Mouse (Mus musculus): ENCODE data around the gene Fbxl7.

Gene Fbxl7

GRCm38 (mm10) chr15:26701949-26702675 is 193.3 kb downstream of the Fbxl7 start:
- no peak for DNase-seq (ENCODE audit: low spot score)

DNA sequence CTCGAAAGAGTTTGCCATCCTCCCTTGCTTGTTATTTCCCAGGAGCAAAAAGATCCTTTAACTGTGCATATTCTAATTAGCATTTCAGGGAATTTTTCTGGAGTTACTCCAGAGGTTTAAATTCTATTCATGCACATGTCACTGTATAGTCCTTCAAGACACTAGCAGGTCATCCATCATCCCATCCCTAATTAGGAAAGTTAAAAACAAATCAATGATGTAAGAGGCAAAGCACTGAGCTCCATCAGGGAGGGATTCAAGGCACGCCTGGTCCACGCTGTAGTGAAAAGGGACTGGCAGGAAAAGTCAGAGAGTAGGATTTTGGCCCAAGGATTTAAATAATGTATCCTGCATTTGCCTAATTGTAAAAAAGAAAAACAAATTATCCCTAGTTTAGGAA is 202.3 kb downstream of the Fbxl7 start:
- no peak for DNase-seq (ENCODE audit: low spot score)

DNA sequence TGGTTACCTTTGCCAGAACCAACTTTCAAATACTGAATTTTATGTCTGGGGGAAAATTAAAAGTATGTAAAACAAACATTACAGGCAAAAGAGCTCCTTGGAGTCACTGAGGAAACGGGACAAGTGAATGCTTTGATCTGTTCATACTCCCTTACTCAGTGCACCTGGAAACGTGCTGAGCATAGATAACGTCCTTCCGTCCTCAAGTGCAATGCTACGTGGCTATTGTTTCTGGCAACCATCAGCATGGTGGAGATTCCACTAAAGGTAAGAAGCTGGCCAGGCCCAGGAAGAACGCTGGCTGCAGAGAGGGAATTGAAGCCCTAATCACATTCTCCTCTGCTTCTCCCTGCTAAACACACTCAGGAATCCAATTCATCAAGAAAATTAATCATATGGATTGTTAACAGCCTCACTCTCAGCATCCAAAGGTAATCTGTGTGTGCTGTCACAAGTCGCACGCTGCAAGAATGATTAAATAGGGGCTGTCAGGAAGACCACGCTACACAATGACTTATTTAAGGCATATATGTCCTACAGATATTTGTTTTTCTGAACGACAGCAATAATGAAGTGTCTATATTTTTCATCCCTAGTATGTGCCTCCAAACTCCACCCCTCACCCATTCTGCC is 206.8 kb downstream of the Fbxl7 start:
- no peak for DNase-seq (ENCODE audit: low spot score)

GRCm38 (mm10) chr15:26687729-26688128 is 207.7 kb downstream of the Fbxl7 start:
- no peak for DNase-seq (ENCODE audit: low spot score)

- no peak for DNase-seq (ENCODE audit: low spot score)
Measured at GRCm38 (mm10) chr15:26682279-26682678, 213.1 kb downstream of the Fbxl7 start.

GRCm38 (mm10) chr15:26673239-26673859 is 222.0 kb downstream of the Fbxl7 start:
- DNase-seq (ENCODE audit: low spot score) = no peak

DNA sequence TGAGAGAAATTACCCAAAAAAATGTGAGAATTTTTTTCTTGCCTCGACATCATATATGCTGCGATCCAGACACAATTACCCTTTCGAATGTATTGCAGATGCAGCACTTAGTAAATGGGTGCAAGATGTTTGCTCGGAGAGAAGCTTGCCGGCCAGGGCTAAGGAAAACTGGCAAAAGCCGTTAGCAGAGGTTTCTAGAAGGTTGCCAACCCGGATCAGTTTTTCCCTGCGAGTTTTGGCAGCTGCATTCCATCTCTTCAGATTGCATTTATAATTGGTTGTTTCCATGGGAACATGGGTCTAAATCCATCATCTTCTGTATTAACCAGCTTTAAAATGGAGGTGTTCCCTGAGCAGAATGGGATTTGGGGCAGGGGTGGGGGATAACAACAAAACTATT is 240.4 kb downstream of the Fbxl7 start:
- no peak for DNase-seq (ENCODE audit: low spot score)

GRCm38 (mm10) chr15:26642563-26642962 is 252.8 kb downstream of the Fbxl7 start:
- DNase-seq (ENCODE audit: low spot score) = no peak

DNA sequence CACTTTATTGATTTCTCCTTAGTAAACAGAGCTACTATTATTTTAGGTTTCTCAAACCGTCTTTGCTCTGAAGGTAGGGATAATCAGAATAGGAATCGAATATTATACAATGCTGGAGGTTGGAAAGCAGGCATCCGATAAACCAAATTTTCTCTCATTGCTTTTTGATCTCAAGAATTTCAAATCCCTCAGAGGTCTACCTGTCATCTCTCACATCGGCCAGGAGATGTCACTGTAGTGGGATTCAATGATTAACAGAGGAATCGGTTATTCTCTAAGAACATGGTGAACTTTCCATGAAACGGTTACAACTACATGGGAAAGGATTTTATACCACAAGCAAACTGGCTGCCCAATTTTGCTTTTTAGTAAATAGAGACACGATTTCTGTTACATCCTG is 255.7 kb downstream of the Fbxl7 start:
- peak; percentile 32 for DNase-seq (ENCODE audit: low spot score)

DNA sequence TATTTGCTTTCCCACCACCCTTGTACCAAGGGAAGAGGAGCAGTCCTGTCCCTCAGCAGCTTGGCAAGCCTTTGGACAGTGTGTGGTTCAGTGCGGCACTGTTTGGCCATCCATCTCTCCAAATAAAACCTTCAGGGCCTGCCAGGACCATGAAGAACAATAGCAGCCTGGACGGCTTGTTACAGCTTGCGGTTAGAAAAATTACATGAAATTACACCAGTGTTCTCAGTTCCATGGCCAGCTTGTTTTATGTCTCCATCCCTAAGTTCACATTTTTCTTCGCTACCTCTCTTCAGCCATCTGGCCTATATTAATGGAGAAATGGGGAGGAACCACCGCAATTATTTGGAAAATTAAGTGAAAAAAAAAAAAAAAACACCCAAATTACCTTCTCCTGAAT is 259.8 kb downstream of the Fbxl7 start:
- DNase-seq (ENCODE audit: low spot score) = no peak

DNA sequence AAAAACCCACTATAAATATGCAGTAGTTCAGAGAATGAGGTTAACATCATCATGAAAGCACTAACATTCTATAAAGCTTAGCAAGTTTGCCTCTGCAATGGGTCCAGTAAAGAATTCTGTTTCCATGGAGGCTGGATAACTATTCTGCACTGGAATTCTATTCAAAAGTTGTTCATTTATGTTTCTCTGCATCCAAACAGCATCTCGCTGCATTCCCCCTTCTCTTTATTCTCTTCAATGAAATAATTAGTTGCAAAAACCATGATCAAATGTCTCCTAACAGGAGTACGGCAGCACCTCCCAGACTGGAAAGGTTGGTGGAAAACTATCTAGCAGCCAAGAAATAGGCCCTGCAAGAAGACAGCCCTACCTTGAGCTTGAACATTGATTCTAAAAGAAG is 267.2 kb downstream of the Fbxl7 start:
- DNase-seq (ENCODE audit: low spot score) = no peak

DNA sequence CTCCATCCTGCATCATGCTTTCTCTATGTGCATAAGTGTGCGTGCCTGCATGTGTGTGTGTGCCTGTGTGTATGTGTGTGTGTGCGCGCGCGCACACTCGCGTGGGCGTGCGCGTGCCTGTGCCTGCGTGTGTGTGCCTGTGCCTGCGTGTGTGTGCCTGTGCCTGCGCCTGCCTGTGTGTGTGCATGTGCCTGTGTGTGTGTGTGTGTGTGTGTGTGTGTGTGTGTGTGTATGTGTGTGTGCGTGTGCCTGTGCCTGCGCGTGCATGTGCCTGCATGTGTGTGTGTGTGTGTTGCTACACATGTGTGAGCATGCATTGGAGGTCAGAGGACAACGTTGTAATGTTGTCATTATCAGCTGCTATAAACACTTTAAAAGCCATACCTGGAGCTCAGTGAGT is 272.1 kb downstream of the Fbxl7 start:
- no peak for DNase-seq (ENCODE audit: low spot score)

DNA sequence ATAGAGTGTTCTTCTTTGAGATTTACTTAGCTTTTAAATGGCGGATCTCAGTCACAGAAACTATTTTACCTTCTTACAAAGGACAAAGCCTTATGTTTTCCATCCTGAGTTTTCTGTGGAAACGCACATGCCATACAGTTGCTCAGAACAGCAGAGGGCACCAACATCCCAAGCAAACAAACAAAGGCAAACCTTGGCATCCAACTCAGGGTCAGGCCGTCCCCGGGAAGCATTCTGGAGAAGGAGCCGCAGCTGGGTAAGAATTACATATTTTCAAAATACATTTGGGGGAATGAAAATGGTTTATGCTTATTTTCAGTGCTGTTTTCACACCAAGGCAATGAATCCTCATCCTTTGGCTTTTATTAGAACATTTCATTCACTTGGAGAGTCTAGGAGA is 275.1 kb downstream of the Fbxl7 start:
- DNase-seq (ENCODE audit: low spot score) = peak; percentile 73

GRCm38 (mm10) chr15:26619221-26619620 is 276.2 kb downstream of the Fbxl7 start:
- DNase-seq (ENCODE audit: low spot score) = peak; percentile 28

DNA sequence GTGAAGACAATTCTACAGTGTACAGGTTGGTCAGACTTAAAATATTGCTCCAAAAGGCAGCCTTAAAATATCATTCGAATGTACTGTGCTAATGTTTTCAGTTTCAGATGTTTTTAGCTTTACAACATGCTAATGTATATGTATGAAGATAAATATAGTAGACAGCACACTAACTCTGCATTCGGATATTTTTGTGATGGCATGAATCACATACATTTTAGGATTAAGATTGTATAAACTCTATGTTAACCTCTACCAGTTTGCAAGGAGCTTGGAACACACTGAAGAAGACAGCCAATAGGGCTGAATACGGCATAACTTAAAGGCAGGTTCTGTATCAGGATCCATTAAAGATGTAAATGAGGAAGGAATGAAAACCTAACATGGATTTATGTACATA is 299.1 kb downstream of the Fbxl7 start:
- DNase-seq (ENCODE audit: low spot score) = no peak

DNA sequence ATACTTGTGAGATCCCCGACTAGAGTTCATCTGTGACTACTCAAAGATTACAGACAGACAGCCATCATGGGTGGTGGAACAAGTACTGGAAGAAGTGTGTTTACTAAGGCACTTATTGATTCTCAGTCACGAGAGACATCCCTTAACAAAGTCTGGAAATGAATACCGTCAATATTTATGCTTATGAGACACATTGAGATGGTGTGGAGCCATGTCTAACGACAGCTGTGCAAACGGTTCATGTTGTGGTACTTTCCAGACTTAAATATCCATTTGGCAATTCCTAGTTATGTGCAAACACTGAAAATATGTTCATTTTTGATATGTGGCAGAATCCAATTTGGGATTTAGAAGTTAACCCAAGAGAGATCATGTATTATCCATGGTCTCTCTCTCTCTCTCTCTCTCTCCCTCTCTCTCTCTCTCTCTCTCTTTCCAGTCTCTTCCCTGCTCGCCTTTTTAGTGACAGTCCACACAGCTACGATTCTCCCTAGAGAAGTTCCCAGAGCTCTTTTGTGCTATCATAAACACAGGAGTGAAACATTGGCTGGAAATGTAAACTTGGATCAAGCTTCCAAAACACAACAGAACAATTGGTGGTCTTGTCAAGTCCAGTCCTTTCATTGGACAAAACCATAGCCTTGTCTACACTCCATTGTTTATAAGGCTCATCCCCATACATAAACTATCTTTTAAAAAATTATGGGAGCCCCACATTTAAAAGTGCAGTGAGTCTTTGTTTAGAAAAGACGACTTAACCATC is 315.3 kb downstream of the Fbxl7 start:
- DNase-seq (ENCODE audit: low spot score) = no peak

- DNase-seq (ENCODE audit: low spot score) = no peak
Measured at GRCm38 (mm10) chr15:26578500-26578899, 316.9 kb downstream of the Fbxl7 start.

DNA sequence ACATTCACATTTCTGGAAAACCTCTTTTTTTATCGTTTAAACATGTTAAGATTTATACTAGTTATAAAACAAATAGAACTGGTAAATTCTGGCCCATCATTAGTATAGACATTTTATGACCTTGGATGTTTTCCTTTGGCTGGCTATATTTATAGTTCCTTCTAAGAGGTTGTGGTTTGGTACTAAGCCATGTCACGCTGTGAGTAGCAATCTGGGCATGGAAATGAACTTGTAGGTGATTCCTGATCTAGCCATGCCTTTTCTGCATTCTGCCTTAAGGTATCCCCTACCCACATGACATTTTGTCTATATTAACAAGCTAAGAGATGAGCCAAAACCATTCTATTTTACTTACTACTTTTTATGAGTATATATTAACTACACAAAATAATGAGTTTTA is 329.3 kb downstream of the Fbxl7 start:
- no peak for DNase-seq (ENCODE audit: low spot score)

- no peak for DNase-seq (ENCODE audit: low spot score)
Measured at GRCm38 (mm10) chr15:26553620-26554019, 341.8 kb downstream of the Fbxl7 start.

DNA sequence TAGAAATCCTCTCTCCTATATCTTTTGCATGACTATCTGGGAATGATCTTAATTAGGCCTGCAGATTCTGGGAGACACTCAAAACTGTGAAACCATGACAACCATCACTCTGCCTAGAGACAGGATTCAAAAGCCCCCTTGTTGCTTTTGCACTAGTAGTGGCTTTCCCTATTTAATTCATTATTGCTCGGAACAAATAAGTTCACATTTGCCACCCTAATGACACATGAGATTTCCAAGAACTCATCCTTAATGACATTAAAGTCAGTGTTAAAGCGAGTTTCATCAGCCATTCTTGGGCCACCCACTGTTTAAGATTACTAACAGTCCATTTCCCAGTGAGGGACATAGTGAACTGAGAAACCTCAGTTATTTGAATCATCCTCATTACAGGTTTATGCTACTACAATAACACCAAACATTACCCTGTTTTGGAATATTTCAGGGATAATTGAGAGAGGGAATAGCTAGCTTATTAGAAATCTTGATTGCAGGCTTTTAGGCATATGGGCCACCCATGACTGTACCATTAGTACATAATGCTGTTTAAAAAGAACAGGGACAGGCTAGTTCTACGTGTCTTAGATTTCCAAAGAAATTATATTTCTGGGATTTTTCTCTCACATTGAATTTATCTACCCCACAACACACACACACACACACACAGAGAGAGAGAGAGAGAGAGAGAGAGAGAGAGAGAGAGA is 361.2 kb downstream of the Fbxl7 start:
- DNase-seq (ENCODE audit: low spot score) = peak; percentile 7

DNA sequence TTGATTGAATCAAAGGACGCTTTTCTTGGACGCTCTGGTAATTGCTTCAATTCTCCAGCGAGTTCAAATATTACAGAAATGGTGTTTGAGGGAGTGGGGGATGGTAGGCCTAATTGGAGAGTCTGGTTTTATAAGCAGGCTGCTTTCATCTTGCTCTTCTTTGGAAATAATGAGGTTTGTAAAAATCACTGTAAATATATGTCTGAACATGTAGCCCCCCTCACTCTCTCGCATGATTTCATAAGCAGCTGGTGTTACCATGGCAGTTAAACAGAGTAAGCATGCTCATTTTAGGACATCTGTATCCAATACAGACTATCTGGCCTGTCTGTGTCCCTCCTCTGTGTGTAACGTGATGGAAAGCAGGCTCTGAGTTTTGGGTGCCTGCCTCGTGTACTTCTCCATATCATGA is 376.2 kb downstream of the Fbxl7 start:
- DNase-seq (ENCODE audit: low spot score) = peak; percentile 33

DNA sequence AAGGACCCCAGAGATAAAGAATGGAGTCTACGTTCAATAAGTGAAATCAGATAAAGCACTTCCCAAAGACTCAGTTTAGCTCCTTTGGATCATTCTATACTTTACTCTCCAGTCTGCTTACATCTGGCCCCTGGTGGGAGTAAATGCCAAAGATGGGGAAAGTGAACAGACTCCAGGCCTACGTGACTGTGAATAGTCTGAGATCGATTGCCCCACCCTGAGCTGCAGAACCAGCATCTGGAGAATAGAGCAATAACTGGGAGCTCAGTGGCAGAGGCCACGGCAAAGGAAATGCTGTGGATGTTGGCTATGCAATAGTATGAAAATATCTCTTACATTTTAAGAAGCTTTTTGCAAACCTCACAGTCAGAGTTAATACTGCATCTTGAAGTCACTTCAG is 394.4 kb downstream of the Fbxl7 start:
- no peak for DNase-seq (ENCODE audit: low spot score)

Data from embryo, embryonic 10.5 days (tissue).